Mouse (Mus musculus) MEL (cell line): ENCODE measurements around the gene Camk1d.

Source experiments
- CHD2 ChIP-seq: IDR thresholded peaks from 2 replicates; pipeline ENCODE4 v1.6.1; 2011; ENCODE audit warnings: low read length, improper control_type of control experiment
- CTCF ChIP-seq, 3 experiments: IDR thresholded peaks in 2 of 3; conservative IDR thresholded peaks in 1 of 3; 2 replicates each; pipeline ENCODE4 v1.5.1; 2011 to 2012; ENCODE audit warnings: low read length in 3 of 3, low read depth in 2 of 3, mild to moderate bottlenecking in 2 of 3, improper control_type of control experiment in 1 of 3, inconsistent platforms in 1 of 3, mixed read lengths in 1 of 3, moderate library complexity in 1 of 3; ENCODE audit not compliant: control insufficient read depth in 1 of 3, insufficient read depth in 1 of 3, poor library complexity in 1 of 3, severe bottlenecking in 1 of 3
- ELF1 ChIP-seq: IDR thresholded peaks from 2 replicates; pipeline ENCODE4 v1.6.1; 2014; ENCODE audit warnings: low read depth, mild to moderate bottlenecking, inconsistent platforms, low read length, improper control_type of control experiment, moderate library complexity
- EP300 ChIP-seq, 2 experiments: IDR thresholded peaks; 2 replicates each; pipeline ENCODE4 v1.6.1; 2011; ENCODE audit warnings: improper control_type of control experiment in 2 of 2, low read length in 2 of 2, low read depth in 1 of 2, mild to moderate bottlenecking in 1 of 2
- GATA1 ChIP-seq: IDR thresholded peaks from 2 replicates; pipeline ENCODE4 v1.6.1; 2011; ENCODE audit warnings: low read depth, low read length, improper control_type of control experiment
- HCFC1 ChIP-seq: IDR thresholded peaks from 2 replicates; pipeline ENCODE4 v1.6.1; 2012; ENCODE audit warnings: low read depth, mild to moderate bottlenecking, inconsistent platforms, low read length, improper control_type of control experiment, moderate library complexity
- POLR2A ChIP-seq, 2 experiments: IDR thresholded peaks; 2 replicates each; pipeline ENCODE4 v1.6.1; 2011 to 2012; ENCODE audit warnings: low read length in 2 of 2, mild to moderate bottlenecking in 2 of 2, control low read depth in 1 of 2, improper control_type of control experiment in 1 of 2, low read depth in 1 of 2, moderate library complexity in 1 of 2; ENCODE audit not compliant: control insufficient read depth in 1 of 2, insufficient read depth in 1 of 2, poor library complexity in 1 of 2
- POLR2AphosphoS5 ChIP-seq: IDR thresholded peaks from 2 replicates; pipeline ENCODE4 v1.6.1; 2012; ENCODE audit warnings: low read depth, borderline replicate concordance, mild to moderate bottlenecking, inconsistent platforms, low read length, moderate library complexity, mixed read lengths
- USF2 ChIP-seq, 2 experiments: IDR thresholded peaks; 2 replicates each; pipeline ENCODE4 v1.6.1; 2011 to 2012; ENCODE audit warnings: improper control_type of control experiment in 2 of 2, low read length in 2 of 2, borderline replicate concordance in 1 of 2, inconsistent platforms in 1 of 2, low read depth in 1 of 2, mild to moderate bottlenecking in 1 of 2; ENCODE audit not compliant: insufficient read depth in 1 of 2

DNA sequence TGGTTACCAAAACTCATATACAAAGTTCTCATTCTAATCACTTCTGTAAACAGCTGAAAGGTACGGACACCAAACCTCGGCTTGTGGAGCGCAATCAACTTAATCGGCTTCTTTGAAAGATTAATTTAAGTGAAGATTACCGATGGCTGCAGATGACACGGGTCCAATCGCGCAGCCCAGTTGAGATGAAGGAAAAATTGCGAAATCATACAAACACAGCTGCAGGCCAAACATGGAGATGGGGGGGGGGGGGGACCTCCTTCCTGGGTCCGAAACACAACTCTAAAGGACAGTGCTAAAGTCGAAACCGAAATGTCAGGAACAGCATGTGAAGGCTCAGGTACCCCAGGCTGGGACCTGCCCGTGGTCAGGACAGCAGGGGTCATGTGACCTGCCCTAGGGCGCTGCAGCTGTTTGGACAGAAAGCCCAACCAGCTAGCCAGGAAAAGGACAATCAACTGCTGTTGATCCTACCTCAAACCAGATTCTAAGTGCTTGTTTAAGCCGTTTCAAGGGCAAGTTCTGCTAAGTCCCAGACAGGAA lies 44.7 kb downstream of the Camk1d start:
- TF ChIP-seq CTCF (IDR thresholded peaks at IDR 0.05 in 2 of 3, conservative IDR thresholded peaks at IDR 0.05 in 1 of 3; ENCODE audit: control insufficient read depth in 1 of 3, insufficient read depth in 1 of 3, low read depth in 2 of 3, low read length in 3 of 3, poor library complexity in 1 of 3, severe bottlenecking in 1 of 3): no peak
- no peak for TF ChIP-seq EP300 (IDR thresholded peaks at IDR 0.05; ENCODE audit: low read depth in 1 of 2, low read length in 2 of 2)
- no peak for TF ChIP-seq CHD2
- no peak for TF ChIP-seq POLR2A (IDR thresholded peaks at IDR 0.05; ENCODE audit: control insufficient read depth in 1 of 2, insufficient read depth in 1 of 2, low read depth in 1 of 2, low read length in 2 of 2, poor library complexity in 1 of 2)
- TF ChIP-seq GATA1: no peak
- TF ChIP-seq POLR2AphosphoS5: no peak
- no peak for TF ChIP-seq ELF1
- no peak for TF ChIP-seq HCFC1
- no peak for TF ChIP-seq USF2 (IDR thresholded peaks at IDR 0.05; ENCODE audit: borderline replicate concordance in 1 of 2, insufficient read depth in 1 of 2, low read depth in 1 of 2, low read length in 2 of 2)
